Mouse (Mus musculus) frontal cortex, adult 2 months (tissue): ENCODE measurements around the gene Tnpo2. TPM values are rescaled to one million over a fixed set of nuclear protein-coding genes. Genes with fewer than 3 reads are reported as not detected.

Experiments used
- DNase-seq, 2 experiments: peaks; one replicate each; pipeline ENCODE4 v3.0.0; 2022; ENCODE audit warnings: low spot score in 1 of 2; ENCODE audit errors: extremely low spot score in 1 of 2
- polyA plus RNA-seq: library from polyadenylated mRNA; depleted of rRNA; stranded (reverse); fragments of >200 nt; gene quantifications from 2 replicates; pipeline ENCODE4 v1.2.3, GENCODE M21; 2012; rRNA removed

Gene Tnpo2
- polyA plus RNA-seq, 1 experiment, result 109 TPM

DNA sequence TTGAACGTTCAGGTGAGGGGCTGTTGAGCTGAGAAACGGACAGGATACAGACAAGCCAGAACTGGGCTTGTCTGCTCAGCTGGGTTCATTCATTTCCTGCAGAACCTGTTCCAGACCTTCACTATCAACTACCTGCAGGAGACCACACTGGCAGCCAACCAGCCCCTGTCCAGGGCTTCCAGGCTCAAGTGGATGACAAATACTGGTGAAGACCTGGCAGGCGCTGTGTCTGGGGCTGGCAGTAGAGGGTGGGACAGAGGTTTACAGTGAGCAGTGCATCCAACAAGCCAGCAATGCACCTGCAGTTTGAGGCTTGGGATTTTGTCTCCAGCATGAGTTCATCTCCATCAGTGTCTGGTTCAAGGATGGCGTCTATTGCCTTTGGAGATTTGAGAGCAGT lies 60.1 kb downstream of the Tnpo2 start:
- DNase-seq, result no peak

GRCm38 (mm10) chr8:85100076-85100665 lies 63.5 kb downstream of the Tnpo2 start:
- DNase-seq, result no peak

Other genes with a start within 250 kb of the Tnpo2 start
- gene Nfix, start 236.6 kb upstream of the Tnpo2 start, polyA plus RNA-seq, result 51.3 and 61.3 TPM in 2 replicates
- gene Dand5, start 214.1 kb upstream of the Tnpo2 start, polyA plus RNA-seq, result 14.6 and 15.5 TPM in 2 replicates
- 28.0 and 30.9 TPM in 2 replicates for gene Gadd45gip1, start 205.4 kb upstream of the Tnpo2 start, polyA plus RNA-seq
- gene Rad23a, start 196.2 kb upstream of the Tnpo2 start, polyA plus RNA-seq, result 75.2 and 80.5 TPM in 2 replicates
- gene Calr, start 190.0 kb upstream of the Tnpo2 start, polyA plus RNA-seq, result 561 and 590 TPM in 2 replicates
- gene Farsa, start 179.9 kb upstream of the Tnpo2 start, polyA plus RNA-seq, result 59.6 and 59.7 TPM in 2 replicates
- gene Syce2, start 164.8 kb upstream of the Tnpo2 start, polyA plus RNA-seq, result 4.2 and 5.2 TPM in 2 replicates
- gene Gcdh, start 143.0 kb upstream of the Tnpo2 start, polyA plus RNA-seq, result 55.1 and 71.5 TPM in 2 replicates
- gene Klf1, start 135.0 kb upstream of the Tnpo2 start, polyA plus RNA-seq, result 0.17 and 0.38 TPM in 2 replicates
- 5.7 and 6.5 TPM in 2 replicates for gene Dnase2a, start 128.4 kb upstream of the Tnpo2 start, polyA plus RNA-seq
- 69.0 and 76.3 TPM in 2 replicates for gene Mast1, start 99.6 kb upstream of the Tnpo2 start, polyA plus RNA-seq
- 7.6 and 7.9 TPM in 2 replicates for gene Rtbdn, start 89.9 kb upstream of the Tnpo2 start, polyA plus RNA-seq
- not detected in 2 replicates for gene Gm49661, start 67.5 kb upstream of the Tnpo2 start, polyA plus RNA-seq
- 318 and 332 TPM in 2 replicates for gene Prdx2, start 67.3 kb upstream of the Tnpo2 start, polyA plus RNA-seq
- gene Rnaseh2a, start 67.1 kb upstream of the Tnpo2 start, polyA plus RNA-seq, result 37.5 and 39.7 TPM in 2 replicates
- gene Junb, start 58.2 kb upstream of the Tnpo2 start, polyA plus RNA-seq, result 52.0 and 106 TPM in 2 replicates
- 20.7 and 26.0 TPM in 2 replicates for gene Hook2, start 46.3 kb upstream of the Tnpo2 start, polyA plus RNA-seq
- gene Best2, start 22.4 kb upstream of the Tnpo2 start, polyA plus RNA-seq, result 0.10 TPM in 1 of 2 replicates, not detected in the other
- gene Asna1, start 11.6 kb upstream of the Tnpo2 start, polyA plus RNA-seq, result 238 and 271 TPM in 2 replicates
- 150 and 167 TPM in 2 replicates for gene Trir, start 10.1 kb upstream of the Tnpo2 start, polyA plus RNA-seq
- gene Fbxw9, start 23.1 kb downstream of the Tnpo2 start, polyA plus RNA-seq, result 42.4 and 46.3 TPM in 2 replicates
- gene Gm5741, start 31.1 kb downstream of the Tnpo2 start, polyA plus RNA-seq, result 0.74 TPM in 1 of 2 replicates, not detected in the other
- gene Dhps, start 34.8 kb downstream of the Tnpo2 start, polyA plus RNA-seq, result 66.6 and 68.7 TPM in 2 replicates
- gene Wdr83os, start 43.8 kb downstream of the Tnpo2 start, polyA plus RNA-seq, result 110 and 122 TPM in 2 replicates
- gene Wdr83, start 44.4 kb downstream of the Tnpo2 start, polyA plus RNA-seq, result 57.8 and 58.2 TPM in 2 replicates
- 40.2 and 46.9 TPM in 2 replicates for gene Man2b1, start 46.4 kb downstream of the Tnpo2 start, polyA plus RNA-seq
- gene Zfp791, start 86.2 kb downstream of the Tnpo2 start, polyA plus RNA-seq, result 3.2 and 4.0 TPM in 2 replicates
- gene Cks1brt, start 115.0 kb downstream of the Tnpo2 start, polyA plus RNA-seq, result not detected in 2 replicates
- not detected in 2 replicates for gene Olfr371, start 189.1 kb downstream of the Tnpo2 start, polyA plus RNA-seq